Mouse (Mus musculus) liver, postnatal 0 days (tissue): ENCODE data around the gene Ttll11.

Experiments used
- CTCF ChIP-seq: sonication (generic); IDR thresholded peaks from 2 replicates; pipeline ENCODE4 v1.5.1; 2016; ENCODE audit warnings: antibody characterized with exemption, low read depth
- EP300 ChIP-seq: IDR thresholded peaks from 2 replicates; pipeline ENCODE4 v1.6.1; 2016; ENCODE audit warnings: antibody characterized with exemption, low read depth, mild to moderate bottlenecking

GRCm38 (mm10) chr2:35890635-35891034 lies 89.1 kb downstream of the Ttll11 start:
- TF ChIP-seq CTCF (no peak), EP300 (no peak)
